Mouse (Mus musculus): ENCODE results near the gene Kcnj11.

- TF ChIP-seq POLR2A (IDR thresholded peaks at IDR 0.05; ENCODE audit: low read depth, low read length) = no peak
- no peak for TF ChIP-seq CTCF (IDR thresholded peaks at IDR 0.05; ENCODE audit: extremely low read depth, insufficient read length, insufficient replicate concordance, low read depth, low read length)
These were observed 16.5 kb downstream of the Kcnj11 start for GRCm38 (mm10) chr7:46084024-46084423.

Measured in small intestine, adult 2 months (tissue).